Mouse (Mus musculus) urinary bladder, adult 2 months (tissue): ENCODE data around the gene Fhit. TPM values are rescaled to one million over a fixed set of nuclear protein-coding genes. Genes with fewer than 3 reads are reported as not detected.

Experiments
- DNase-seq: peaks from one replicate; pipeline ENCODE4 v3.0.0; 2022; ENCODE audit warnings: low spot score
- polyA plus RNA-seq: library from polyadenylated mRNA; depleted of rRNA; stranded (reverse); fragments of >200 nt; gene quantifications from 2 replicates; pipeline ENCODE4 v1.2.3, GENCODE M21; 2012

Fhit gene
- polyA plus RNA-seq, 1 experiment = 9.1 TPM

DNA sequence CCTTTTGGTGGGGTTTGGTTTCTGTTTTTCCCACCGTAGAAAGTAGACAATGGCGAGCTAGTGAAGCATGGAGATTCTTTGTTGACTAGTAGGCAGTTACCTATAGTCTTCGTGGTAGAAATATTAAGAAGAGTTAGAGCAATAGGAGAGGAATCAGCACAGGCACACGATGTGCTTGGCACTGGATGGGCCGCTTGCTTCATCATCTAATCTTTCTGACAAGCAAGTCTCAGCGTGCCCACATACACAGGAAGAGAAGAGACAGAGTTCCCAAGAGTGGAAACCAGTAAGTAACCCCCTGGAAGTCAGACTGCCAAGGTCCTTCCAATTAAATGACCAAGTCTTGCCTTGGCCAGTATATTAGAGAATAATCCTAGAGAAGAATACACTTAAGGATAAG lies 797.6 kb downstream of the Fhit start:
- no peak for DNase-seq

DNA sequence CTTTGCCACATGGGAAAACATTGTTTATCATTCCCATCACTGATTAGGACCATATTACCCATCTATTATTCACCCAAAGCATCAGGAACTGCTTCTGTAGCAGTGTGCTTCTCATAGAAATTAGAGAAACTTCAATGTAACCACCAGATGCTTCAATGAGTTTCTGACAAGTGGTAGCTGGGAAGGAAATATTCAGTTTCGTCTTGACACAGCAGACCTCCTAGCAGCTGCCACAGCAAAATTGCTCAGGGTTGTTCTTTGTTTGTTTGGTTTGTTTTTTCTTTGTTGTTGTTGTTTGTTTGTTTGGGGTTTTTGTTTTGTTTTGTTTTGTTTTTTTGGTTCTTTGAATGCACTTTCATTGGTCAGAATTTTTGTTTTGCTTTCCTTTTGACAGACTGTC lies 798.5 kb downstream of the Fhit start:
- DNase-seq = no peak

- no peak for DNase-seq
These were observed 815.9 kb downstream of the Fhit start for GRCm38 (mm10) chr14:10345905-10346304.

DNA sequence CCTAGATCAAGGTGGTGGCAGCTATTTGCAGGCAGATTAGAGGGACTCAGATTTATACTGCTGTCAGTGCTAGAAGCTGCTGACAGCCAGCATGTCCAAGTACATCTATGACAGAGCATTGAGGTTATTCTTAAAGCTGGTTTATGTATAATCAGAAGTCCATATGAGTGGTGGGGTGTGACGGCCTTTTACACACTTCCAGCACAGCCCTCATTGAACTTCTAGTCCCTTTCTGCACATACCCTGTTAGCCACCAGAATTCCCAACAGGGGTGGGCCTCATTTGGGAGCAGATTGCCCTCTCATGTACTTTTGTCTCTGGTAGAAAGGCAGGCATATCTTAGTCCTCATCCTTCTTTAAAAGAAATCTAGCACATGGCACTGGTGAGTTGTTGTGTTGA lies 817.8 kb downstream of the Fhit start:
- DNase-seq = no peak

DNA sequence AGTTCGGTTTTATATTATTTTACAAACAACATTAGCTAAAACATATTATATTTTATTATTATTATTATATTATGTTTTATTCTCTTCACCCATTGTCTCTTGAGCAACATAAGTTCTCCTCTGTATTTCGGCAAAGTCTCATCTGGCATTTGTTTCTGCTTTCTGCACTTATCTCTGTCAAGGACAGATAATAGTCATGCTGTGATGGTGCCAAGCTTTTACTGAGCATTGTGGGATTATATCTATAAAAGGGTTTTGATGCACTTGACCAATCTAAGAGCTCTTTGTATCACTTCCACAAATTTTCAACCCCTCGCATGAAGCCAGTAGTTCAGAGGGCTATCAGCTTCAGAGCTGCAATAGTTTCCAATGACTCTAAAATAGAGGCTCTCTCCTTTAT lies 845.1 kb downstream of the Fhit start:
- no peak for DNase-seq

GRCm38 (mm10) chr14:10312190-10312589 lies 849.6 kb downstream of the Fhit start:
- DNase-seq = no peak

DNA sequence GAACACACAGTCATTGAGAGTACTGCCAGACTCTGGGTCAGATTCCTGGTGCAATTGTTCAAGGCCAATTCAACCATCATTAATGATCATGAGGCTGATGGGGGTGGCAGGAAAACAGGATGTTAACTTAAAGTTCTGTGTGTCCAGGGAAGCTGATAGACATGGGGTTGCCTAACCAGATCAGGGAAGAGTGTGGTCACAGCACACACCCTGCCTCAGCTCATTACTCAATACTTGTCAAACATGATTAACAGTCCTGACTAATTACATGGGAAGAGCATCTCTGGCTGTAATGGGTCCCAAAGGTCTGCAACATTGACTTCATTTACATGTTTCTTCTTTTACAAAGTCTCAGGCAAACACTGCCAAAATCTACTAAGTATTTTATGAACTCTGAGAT lies 856.5 kb downstream of the Fhit start:
- no peak for DNase-seq

DNA sequence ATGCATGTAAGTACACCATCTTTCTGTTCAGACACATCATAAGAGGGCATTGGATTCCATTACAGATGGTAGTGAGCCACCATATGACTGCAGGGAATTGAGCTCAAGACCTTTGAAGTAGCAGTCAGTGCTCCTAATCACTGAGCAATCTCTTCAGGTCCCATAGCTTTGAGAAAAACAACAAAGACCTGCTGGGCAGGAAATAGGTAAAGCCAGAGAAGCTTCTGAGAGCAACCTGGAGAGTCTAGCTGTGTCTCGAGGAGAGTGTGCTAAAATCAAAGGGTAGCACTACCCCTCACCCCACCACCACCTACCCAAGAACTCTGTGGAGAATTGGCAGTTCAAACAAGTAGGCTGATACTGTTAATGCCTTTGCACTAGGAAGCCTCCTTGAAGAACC lies 860.3 kb downstream of the Fhit start:
- no peak for DNase-seq

GRCm38 (mm10) chr14:10300914-10301313 lies 860.9 kb downstream of the Fhit start:
- DNase-seq = no peak

DNA sequence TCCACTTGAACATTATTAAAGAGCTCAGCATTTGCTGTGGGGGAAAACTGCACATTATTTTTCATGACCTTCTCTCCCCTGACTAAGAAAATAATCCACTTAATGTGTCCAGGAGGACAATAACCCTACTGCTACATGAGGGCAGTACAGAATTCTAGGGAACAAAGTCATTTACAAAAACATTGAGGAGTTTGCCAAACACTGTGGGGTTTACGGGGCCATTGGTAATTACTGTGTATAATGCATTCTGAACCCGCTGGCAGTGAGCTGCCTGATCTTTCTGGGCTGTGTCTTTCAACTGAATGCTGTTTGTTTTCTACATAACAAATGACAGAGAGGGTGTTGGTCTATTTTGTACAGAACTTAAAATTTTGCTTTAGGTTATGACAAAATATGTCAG lies 862.8 kb downstream of the Fhit start:
- DNase-seq = no peak

GRCm38 (mm10) chr14:10289043-10289442 lies 872.8 kb downstream of the Fhit start:
- no peak for DNase-seq

- DNase-seq = no peak
These were observed 875.8 kb downstream of the Fhit start for GRCm38 (mm10) chr14:10286027-10286426.

DNA sequence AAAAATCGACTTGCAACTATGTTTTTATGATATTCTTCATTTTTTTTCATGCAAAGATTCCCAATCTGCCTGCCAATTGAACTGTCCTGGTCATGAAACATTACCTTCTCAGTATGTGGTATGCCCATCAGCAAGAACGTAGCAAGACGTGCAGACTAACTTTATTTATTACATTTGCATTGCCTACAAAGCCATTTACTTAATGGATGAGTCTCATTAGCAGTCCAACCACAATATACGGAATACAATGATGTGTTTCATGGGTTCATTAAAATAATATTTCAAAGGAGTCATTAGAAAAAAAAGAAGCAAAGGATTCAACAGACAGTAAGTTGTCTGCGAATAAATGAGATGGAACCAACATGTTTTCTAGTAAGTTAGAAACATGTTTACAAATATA lies 933.1 kb downstream of the Fhit start:
- DNase-seq = no peak

- no peak for DNase-seq
These were observed 940.0 kb downstream of the Fhit start for GRCm38 (mm10) chr14:10221847-10222246.

GRCm38 (mm10) chr14:10213216-10213615 lies 948.6 kb downstream of the Fhit start:
- no peak for DNase-seq

- no peak for DNase-seq
These were observed 950.7 kb downstream of the Fhit start for GRCm38 (mm10) chr14:10211184-10211583.

- DNase-seq = no peak
These were observed 952.8 kb downstream of the Fhit start for GRCm38 (mm10) chr14:10209007-10209406.

DNA sequence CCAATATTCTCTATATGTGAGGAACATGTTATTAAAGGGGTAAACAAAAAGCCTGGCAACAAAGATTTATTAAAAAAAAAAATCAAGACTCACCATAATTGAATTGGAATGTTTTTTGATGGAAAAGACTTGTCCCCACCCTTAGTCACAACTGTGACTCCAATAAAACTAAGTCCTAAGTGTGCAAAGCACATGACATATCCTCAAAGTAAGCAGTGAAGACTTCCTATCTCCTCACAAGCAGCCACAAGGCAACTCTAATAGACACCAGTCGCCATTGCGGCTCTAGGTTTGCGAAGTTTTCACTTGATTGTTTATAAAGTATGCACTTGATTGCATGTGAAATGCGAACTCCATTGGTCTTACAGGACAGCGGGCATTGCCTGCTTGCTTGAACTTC lies 956.1 kb downstream of the Fhit start:
- no peak for DNase-seq

DNA sequence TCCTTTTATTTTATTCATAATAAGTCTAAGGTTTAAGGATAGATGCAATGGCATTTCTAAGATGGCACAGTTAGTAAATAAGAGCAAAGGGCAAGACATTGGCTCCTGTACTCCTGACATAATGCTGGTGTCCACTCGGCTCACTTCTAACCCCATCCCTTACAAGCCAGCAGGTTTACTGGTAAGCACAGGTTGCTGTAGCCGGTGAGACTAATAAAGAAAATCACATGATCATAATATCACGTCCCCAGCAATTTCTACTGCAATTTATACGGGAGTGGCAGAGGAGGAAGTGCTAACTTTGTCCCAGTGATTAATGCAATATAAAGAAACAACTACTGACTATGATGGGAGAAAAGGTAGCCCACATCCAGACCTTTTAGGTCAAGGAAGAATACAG lies 956.5 kb downstream of the Fhit start:
- DNase-seq = no peak

GRCm38 (mm10) chr14:10194130-10194529 lies 967.7 kb downstream of the Fhit start:
- no peak for DNase-seq

GRCm38 (mm10) chr14:10171761-10172160 lies 990.1 kb downstream of the Fhit start:
- DNase-seq = no peak

DNA sequence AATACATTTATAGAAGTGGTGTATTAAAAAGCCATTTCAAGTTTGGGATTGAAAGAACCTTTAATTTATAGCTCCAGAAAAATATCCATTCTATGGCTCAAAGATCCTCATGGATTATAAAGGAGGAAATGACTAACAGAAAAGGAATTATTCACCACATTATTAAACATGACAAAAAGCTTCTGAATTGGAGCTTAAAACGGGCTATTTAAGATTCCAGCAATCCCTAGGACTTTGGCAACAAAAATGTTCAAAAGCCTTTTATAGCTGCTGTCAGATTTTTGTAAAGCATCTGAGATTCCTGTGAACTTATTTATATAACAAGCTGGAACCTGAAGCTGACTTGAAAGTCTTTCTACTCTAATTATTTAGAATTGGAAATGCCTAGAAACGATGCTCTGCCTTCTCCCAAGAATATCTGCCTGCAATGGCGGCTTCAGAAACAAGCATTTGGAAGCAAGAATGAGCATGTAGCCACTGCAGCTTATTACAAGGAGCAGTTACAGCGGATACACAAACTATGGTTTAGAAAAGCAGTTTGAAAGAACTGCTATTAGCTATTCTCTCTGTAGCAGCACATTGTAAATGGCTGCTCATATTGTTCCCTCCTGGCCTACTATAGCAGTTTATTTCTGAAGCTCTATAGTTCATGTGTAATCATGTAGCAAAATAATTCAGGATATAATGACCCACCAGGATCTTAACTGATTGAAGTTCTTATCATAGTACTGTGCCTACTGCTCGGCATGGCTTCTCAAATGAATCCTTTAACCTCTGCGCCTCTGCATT lies 995.0 kb downstream of the Fhit start:
- DNase-seq = no peak

GRCm38 (mm10) chr14:10149872-10150271 lies 1012.0 kb downstream of the Fhit start:
- DNase-seq = no peak

GRCm38 (mm10) chr14:10139311-10139710 lies 1022.5 kb downstream of the Fhit start:
- no peak for DNase-seq
